Mouse (Mus musculus) yolk sac, embryonic 10.5 days (tissue): ENCODE measurements around the gene Cd34.
A peak's percentile ranks its signal among the peaks of the same experiment; 100 is the strongest.

Experiments
- DNase-seq: peaks from one replicate; pipeline ENCODE4 v3.0.0-alpha.2; 2017; ENCODE audit warnings: low spot score

Cd34 gene

DNA sequence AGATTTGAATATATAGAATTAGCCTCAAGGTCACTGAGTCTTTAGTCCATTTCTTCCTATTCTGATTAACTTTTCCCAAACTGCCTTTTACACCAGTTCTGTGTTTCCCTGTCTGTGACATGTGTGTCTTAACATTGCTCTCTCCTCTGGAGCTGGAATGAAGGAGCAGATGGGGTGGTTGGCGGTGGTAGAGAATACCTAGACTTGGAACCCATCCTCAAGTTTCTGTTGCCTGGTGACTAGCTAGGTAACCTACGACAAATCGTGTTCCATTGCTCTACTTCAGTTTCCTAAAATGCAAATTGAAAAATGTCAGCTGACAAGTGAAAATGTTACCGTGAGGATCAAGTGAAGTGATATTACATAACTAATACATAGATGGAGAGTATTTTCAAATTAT is 33.4 kb downstream of the Cd34 start:
- no peak for DNase-seq

DNA sequence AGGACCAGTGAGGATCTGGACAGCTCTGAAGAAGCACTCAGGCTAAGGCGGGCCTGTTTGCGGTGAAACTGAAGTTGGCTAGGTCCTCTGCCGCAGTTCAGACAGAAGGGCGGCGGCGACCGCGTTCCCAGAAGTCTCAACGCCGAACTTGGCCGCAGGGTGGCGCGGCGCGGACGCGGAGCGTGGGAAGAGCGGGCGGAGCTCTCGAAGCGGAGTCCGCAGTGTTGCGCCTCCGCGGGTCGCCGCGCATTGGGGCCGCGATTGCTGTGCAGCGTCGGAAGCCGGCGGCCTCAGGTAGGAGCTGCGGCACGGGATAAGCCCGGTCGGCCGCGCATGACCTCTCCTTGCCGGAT is 37.5 kb downstream of the Cd34 start:
- DNase-seq: peak; percentile 87

DNA sequence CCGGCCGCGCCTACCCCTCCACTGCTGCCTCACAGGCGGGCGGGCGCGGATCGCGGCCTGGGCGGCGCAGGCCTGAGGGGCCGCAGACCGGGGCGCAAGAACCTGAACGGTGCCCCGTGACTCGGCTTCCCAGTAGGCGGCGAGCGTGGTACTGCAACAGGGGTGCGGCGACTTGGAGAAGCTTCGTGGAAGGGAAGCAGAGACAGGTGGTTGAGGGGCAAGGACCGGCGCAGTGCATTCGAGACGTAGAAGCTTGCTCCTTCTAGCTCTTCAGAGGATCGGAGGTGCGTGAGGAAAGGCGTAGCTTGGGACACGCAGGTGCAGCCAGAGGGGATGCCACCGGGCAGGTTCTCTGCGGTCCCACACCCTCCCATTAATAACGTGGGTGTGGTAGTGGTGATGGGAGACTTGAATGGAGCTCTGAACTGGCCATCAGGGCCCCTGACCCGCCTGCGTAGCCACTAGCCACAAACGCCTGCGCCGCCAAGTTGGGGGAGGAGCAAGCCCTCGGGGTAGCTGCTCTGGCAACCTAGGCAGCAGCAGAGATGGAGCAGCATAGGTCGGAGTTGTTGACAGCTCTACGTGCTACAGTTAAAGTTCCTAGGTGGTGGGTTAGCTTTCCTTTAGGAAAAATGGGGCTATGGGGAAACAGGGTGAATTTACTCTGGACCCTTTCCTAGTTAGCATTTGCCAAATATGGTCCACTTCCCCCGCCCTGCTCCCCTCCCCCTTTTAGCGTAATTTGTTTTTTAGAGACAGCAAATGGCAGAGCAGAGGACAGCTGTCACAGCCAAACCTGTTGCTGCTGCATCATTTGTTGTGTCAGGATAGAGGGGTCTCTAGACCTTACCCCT is 38.1 kb downstream of the Cd34 start:
- peak; percentile 83 for DNase-seq

DNA sequence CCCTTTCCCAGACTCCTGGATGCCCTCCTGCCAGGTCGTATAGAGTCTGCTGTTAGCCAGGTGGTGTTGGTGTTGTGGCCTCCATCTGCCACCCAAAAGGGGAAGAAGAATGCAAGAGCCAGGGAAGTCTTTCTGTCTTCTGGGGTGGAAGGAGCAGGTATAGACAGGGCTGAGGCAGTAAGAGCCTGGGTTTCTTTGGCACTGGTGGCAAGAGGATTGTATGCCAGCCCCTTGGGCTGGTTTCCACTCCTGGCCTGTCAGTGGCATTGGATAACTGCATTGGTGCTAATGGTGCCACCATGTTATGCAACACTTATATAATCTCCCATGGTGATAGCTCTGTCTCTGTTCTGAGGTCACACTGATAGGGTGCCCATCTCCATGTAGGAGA is 38.7 kb downstream of the Cd34 start:
- no peak for DNase-seq

DNA sequence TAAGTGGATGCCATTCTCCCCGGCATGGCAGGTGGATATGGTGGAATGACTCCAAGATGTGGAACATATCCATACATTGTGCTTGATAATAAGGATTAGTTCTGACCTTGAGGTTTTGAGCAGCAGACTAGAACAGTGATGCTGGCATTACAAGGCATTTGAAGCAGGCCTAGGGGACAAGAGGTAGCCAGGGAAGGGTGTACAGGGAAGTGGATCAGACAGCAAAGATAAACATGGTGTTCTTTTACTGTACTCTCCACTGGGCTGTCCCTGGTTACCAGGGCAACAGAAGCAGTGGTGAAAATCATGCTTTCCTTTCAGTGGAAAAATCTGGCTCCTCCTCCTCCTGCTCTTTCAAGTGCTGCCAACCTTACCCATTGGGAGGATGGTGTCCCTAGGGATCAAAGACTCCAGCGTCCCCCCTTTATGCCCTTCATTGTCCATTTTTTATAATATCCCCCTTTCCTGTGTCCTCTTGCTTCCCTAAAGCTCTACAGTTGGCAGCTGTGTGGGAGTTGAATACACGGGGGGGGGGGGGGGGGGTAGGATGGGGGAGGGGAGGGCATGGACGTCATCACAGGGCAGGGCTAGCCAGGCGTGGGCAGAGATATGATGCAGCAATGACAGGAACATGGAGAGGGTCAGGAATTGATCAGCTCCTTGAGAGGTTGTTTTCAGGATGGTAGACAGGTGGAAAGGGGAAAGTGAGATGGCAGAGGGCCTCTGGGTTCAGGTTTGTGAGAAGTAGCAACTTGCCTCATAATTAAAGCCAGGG is 39.5 kb downstream of the Cd34 start:
- no peak for DNase-seq

DNA sequence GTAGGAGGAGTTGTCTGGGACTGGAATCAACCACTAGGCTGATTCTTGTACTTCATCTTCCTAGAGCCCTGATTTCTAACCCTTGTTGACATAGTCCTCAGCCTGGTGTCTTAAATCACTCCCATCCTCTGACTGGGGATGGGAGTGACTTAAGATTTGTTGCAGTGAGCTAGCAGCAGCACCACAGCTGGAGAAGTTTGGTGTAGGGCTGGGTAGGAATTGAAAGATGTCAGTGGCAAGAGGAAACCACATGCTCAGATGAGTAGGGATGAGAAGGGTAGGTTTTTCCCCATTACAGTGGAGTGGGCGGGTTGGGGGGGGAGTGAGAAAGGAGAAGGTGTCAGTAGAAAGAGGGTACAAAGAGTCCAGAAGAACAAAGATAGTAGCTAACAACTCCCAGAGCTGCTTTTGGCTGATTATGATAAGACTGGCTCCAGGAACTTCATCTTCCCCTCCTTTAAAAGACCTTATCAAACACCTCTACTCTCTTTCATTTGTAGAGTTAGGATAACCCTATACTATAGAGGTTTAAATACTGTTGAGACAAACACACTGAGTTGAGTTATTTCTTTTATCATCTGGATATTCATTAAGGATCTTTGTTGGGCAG is 42.3 kb downstream of the Cd34 start:
- no peak for DNase-seq

DNA sequence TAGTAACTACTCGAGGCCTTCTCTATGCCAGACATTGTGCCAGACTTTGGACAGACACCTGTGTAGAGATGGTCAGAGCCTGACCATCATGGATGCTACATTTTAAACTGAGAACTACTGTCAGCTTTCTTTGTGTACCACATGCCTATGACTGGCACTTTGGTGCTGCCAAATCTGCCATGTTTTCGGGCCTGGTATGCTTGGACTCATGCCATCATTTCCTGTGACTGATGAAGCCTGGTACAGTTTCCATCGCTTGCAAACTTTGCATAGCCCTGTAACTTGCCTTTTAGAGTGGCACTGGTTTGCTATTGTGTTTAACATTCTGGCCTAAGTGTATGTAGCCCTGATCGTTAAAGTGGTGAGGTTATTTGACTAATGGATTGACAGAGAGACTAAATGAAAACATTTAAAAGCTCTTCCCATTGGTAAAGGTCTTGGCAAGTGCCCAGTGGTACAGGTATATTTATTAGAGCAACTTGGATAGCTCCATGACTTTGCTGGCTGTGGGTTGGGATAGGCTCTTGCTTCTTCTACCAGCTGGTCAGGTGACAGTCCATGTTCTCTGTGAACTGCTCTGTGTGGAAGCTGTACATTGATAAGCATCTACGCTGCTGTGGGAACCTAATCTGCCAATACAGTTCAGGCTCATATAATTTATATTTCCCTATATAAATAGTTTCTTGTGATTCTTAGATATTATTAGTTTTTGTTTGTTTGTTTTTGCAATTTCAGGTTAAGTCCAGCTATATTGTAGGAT is 44.5 kb downstream of the Cd34 start:
- no peak for DNase-seq

DNA sequence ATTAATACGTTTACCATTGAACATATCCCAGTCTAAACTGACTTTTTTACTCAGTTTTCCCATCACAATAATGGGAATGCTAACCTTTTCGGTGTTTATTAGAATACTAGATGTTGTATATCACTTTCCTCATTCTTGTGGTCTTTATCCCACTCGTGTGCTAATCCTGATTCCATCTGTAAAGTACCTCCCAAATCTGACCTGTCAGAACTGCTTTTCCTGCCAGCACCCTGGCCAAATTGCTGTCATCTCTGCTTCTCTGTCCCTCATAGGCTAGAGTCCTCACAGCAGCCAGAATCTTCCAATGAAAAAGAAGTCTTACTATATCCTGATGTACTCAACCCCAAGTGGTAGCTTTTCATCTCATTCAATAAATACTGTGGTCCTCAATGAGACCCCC is 46.3 kb downstream of the Cd34 start:
- DNase-seq: no peak

DNA sequence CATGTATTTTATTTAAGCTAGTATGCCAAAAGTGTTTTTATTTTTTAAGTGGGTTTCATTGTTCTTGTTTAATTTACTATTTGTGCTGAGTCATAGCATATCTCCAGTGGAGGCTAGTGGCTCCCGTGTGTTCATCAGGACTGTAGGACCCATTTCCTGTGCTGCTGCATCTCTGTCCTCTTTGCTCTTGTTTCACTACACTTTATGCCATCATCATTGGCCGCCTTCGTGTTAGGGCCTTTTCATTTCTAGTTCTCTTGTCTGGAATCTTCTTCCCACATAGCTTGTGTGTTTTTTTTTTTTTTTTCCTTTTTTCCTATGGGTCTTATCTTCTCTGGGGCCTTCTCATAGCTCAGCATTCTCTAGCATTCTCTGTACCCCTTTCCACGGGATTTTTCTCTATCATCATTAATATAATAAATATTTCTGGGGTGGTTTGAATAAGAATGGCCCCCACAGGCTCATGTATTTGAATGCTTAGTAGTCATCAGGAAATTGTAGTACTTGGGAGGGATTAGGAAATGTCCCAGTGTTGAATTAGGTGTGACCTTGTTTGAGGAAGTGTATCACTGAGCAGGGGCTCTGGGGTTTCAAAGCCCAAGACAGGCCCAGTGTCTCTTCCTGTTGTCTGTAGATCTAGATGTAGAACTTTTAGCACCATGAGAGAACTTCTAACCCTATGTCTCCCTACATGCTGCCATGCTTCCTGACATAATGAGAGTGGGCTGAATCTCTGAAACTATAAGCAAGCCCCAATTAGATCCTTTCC is 47.0 kb downstream of the Cd34 start:
- no peak for DNase-seq

DNA sequence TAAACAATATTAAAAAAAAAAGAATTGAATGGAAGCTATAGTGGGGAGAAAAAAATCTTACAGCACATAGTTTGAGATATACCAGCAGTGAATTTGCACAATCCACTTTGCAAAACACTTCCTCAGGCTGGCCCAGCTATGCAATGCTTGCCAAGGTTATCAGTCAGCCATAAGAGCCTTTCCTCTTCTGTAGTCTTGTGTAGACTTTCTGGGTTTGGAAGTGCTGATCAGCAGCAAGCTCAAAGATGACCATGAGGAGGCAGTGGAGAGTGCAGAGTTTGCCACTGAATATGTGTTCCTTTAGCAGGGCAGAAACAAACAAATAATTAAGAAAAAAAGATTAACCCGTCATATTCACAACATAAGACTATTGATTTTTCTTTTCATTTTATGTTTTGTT is 50.4 kb downstream of the Cd34 start:
- no peak for DNase-seq

DNA sequence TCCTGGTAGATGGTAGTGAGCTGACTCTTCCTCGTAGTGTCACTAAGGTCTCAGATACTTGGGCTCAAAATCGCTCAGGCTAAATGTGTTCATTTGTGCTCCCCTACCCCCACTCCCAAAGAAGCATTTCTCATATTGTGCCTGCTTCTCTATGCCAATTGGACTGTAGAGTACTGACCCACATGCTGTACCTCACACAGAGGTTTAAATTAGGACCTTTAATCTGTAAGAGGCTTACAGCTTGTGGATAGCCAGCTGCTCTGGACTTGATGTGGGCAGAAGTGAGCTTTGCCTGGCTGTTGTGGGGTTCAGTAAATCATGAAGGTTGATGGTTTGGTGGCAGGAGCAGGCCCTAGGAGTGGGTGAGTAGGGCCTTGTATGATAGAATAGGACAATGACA is 52.4 kb downstream of the Cd34 start:
- no peak for DNase-seq

DNA sequence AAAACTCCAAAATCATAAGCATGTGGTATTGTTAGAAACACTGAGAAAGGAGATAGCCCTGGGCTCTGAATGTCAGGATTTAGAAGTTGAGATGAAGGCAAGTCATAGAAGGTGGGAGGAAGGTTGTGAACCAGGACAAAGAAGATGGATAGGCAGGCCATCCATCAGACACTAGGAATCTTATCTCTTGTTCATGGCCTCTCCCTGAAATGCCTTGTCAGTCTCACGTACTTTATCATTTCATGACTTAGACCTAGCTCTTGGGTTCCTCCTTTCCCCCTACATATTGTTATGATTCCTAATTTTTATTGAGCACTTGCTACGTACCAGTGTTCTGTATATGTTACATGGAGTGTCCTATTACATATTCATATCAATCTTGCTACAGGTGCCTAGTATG is 53.0 kb downstream of the Cd34 start:
- no peak for DNase-seq

DNA sequence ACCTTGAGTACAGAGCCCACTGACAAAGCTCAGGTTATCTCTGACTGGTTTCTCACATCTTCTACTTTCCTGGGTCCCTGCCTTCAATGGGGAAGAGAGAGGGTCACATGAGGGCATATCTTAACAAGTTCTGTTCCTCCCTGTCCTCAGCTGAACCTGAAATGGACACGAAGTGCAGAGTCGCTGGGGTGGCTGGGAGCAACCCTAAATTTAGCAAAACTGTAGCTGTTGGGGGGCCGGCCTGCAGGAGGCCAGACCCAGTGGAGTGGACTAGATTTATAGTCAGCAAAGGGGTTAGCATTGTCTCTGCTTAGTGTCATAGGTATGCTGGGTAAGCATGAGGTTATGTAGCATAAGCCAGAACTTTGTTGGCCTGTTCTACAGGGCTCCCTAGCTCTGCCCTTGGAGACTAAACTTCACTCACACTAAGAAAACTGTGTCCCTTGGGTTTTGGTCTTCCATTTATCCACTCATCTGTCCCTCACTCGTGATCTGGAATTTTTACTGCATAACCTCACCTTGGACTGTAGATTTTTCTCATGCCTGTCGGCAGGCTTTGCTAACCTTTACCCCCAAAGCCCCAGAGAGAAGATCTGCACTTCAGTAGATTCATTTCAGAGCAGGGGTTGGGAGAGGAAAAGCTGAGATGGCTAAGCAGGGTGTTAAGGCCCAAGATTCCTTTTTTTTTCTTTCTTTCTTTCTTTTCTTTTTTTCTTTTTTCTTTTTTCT is 54.1 kb downstream of the Cd34 start:
- peak; percentile 41 for DNase-seq

DNA sequence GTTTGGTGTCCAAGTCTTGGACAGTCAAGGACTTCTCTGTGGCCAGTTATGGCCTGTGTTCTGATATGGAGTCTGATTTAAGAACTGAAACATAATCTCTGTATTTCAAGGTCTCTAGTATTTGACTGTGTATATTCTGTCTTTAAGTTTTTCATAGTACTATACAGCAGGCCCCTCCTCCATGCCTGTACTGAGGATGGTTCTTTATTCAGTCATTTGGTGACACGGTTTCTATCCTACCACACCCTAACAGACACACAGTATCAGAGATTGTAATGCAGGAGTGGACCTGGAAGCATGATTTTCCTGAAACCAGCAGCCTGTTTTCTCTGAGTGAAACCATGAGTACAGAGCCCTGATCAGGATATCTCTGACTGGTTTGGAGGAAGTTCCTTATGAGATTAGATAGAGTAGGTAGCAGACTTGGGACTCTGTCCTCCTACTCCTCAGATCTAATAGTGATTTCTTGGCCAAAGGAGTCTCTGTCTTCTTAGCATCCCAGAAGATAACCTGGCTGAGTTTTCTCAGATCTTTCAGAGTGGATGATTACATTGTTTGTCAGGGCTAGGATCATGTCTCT is 54.9 kb downstream of the Cd34 start:
- no peak for DNase-seq

DNA sequence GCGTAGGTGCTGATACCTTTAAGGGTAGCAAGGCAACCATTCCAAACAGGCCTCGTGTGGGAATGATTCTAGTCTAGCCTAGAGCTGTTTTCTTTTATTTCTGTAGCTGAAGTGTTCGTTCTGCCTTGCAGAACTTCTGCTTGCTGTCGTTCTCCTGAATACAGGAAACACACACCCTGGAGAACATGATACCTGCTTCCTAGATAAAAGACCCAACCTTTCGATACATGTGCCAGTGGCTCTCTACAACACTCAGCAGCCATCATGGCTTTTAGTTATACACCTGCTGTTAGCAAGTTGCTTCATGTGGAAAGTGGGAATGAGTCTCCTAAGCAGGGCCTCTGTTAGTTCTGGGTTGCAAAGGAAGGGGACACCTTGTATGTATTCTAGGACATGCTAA is 55.6 kb downstream of the Cd34 start:
- no peak for DNase-seq

DNA sequence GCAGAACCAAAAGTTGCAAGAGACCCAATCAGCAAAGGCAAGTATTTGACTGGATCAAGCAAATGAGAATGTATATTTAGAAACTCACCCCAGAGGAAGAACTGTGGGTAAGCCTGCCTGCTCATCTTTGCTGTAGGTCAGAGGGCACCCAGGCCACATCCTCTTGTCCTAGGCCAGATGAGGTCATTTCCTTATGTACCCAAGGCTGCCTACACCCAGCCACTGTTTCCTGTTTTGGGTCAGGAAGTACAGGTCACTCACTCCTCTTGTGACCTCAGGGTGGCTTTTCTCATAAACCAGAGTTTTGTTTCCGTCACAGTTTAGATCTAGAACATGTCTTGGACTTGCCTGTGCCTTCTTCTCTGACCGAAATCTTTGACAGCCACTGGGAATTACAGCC is 56.6 kb downstream of the Cd34 start:
- no peak for DNase-seq

DNA sequence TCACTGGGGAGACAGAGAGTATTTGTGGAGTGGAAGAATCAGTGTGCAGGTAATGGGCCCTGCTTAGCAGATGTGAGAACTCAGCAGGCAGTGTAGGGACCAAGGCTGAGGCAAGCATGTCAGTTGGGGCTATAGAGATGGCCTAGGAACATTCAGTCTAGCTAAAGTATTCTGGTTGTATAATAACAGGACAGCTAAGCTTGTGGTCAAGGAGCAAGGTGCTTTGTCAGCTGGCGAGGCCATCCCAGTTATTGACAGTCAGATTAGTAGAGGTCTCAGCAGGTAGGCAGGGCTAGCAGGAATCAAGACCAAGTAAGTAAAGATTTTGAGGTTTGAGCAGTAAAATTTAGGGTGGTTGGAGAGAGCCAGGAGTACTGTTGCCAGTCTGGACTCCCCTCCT is 59.8 kb downstream of the Cd34 start:
- peak; percentile 64 for DNase-seq

DNA sequence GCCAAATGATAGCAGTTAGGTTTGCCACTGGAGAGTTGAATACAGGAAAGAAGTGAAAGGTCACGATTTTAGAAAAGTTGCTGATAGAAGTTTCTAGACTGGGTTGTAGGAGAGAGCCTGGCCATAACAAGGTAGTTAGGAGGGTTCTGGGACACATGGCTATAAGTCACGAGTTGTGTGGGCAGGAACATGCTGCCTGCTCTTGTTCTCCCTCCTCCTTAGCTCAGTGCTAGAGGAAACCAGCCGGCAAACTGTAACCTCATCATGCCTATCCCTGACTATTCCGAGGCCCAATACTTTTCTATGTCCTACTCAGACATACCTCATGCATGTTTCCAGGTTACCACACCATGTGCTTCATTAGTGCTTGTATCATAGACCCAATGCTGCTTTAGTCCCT is 64.7 kb downstream of the Cd34 start:
- DNase-seq: no peak

DNA sequence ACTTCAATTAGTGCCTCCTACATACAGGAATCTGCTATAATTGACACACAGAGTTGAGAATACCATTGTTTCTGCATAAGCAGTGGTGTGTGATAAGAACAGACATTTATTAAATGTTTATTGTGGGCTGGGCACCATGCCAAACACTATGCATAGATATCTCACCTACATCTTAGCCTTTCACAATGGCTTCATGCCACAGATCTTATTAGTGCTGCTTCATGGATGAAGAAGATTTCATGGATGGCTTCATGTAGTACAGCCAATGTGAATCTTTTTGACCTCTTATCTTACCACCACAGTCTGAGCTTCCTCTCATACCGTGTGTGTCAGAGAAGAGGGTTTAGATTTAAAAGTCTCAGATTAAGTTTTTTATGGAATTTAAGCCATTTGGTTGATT is 65.6 kb downstream of the Cd34 start:
- DNase-seq: no peak

DNA sequence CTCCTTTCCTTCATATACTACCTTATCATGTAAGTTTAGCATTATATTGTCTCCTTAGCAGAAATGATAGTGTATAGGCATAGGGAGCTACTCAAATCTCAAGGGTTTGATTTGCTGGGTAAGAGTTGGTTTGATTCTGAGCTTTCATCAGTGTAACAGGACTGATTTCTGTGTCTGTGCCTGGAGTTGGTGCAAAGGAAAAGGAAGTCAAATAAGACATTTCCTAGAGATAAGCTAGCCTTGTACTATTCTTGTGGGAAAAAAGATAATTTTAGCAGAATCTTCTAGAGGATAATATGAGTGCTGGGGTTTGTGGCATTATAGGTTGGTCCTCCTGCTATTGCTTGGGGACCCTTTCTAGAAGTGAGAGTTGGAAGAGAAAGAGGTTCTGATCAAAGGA is 67.6 kb downstream of the Cd34 start:
- DNase-seq: no peak
